7 mouse cellular contexts compared by ENCODE assay signal in the genomic region with DNA sequence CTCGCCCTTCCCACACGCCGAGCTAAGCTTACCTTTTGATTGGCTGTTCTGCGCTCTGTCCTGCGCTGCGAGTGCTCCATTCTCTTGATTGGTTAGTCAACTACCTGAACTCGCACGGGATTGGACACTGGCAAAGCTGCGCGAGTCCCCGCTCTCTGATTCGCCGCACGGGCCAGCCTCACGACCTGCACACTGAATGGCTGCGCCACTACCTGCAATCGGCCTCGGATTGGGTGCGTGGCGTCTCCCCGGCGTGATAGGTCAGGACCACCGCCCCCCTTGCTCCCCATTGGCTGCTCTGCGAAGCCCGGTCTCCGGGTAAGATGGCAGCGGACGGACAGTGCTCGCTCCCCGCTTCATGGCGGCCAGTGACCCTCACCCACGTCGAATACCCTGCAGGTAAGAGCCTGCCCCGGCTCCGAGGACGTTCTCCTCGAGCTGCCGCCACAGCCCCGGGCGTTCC. TPM values are rescaled to one million over a fixed set of nuclear protein-coding genes. Genes with fewer than 3 reads are reported as not detected.
DNase-seq lines count a peak whose midpoint lies in the region; ATAC-seq and TF ChIP-seq lines count a peak whose summit lies in the region.

A gene (plus strand): TSS at position 141 of the 463 bp plus-strand sequence.

- peak within 1 kb of the TSS; percentile 85 for H3K27ac ChIP-seq in embryonic facial prominence, embryonic 12.5 days
- H3K27ac ChIP-seq in kidney, adult 2 months (ENCODE audit: insufficient read depth, low read depth, low read length): peak within 1 kb of the TSS; percentile 41
- H3K27ac ChIP-seq in limb, embryonic 12.5 days: peak within 1 kb of the TSS; percentile 85
- peak within 1 kb of the TSS; percentile 93 for H3K27ac ChIP-seq in midbrain, embryonic 15.5 days
- H3K27ac ChIP-seq in spleen, adult 2 months (ENCODE audit: insufficient read depth, low read length): peak within 1 kb of the TSS; percentile 51; the same call in 1 of the 2 replicates

- peaks cover 12% of the 10 kb centered on the region for H3K36me3 ChIP-seq in embryonic facial prominence, embryonic 12.5 days
- no peaks in the 10 kb centered on the region; the same call in 1 of the 2 replicates for H3K36me3 ChIP-seq in kidney, adult 2 months (ENCODE audit: control insufficient read depth, insufficient read depth, low read length)
- H3K36me3 ChIP-seq in limb, embryonic 12.5 days: peaks cover 21% of the 10 kb centered on the region
- H3K36me3 ChIP-seq in midbrain, embryonic 15.5 days (replicated peaks): peaks cover 12% of the 10 kb centered on the region; the same call in 1 of the 2 replicates
- peaks cover 3% of the 10 kb centered on the region; the same call in 1 of the 2 replicates for H3K36me3 ChIP-seq in spleen, adult 2 months (ENCODE audit: control insufficient read depth, insufficient read depth, low read length)

- TF ChIP-seq POLR2A in kidney, adult 2 months (IDR thresholded peaks at IDR 0.05; ENCODE audit: low read depth, low read length): peak; percentile 50
- peak; percentile 56 for TF ChIP-seq POLR2A in spleen, adult 2 months (IDR thresholded peaks at IDR 0.05; ENCODE audit: low read depth, low read length)

- peak; percentile 97 for DNase-seq in adrenal gland, postnatal 25 days
- DNase-seq in heart, adult 18-20 months: peak; percentile 94 to 98
- DNase-seq in kidney, adult 2 months: peak; percentile 99
- DNase-seq in spleen, adult 2 months (ENCODE audit: low read depth in 1 of 2, low spot score in 2 of 2): peak; percentile 97

- peak; percentile 99 for ATAC-seq in embryonic facial prominence, embryonic 12.5 days (ENCODE audit: insufficient number of reproducible peaks, insufficient read depth, low FRiP score, low TSS enrichment)
- peak; percentile 100 for ATAC-seq in limb, embryonic 12.5 days (ENCODE audit: insufficient number of reproducible peaks, insufficient read depth, low FRiP score, low TSS enrichment, low read depth)
- peak; percentile 99 for ATAC-seq in midbrain, embryonic 15.5 days (replicated peaks)

- TF ChIP-seq CTCF in kidney, adult 2 months (conservative IDR thresholded peaks at IDR 0.05; ENCODE audit: insufficient read depth, insufficient read length, low read depth, low read length): no peak
- TF ChIP-seq CTCF in spleen, adult 2 months (IDR thresholded peaks at IDR 0.05; ENCODE audit: extremely low read depth, insufficient read depth, insufficient read length, insufficient replicate concordance): no peak

- no peaks in the 10 kb centered on the region for H3K27me3 ChIP-seq in embryonic facial prominence, embryonic 12.5 days
- no peaks in the 10 kb centered on the region for H3K27me3 ChIP-seq in kidney, adult 2 months (replicated peaks; ENCODE audit: control insufficient read depth, insufficient read depth, low read length)
- H3K27me3 ChIP-seq in limb, embryonic 12.5 days: no peaks in the 10 kb centered on the region
- H3K27me3 ChIP-seq in midbrain, embryonic 15.5 days (replicated peaks): no peaks in the 10 kb centered on the region
- no peaks in the 10 kb centered on the region for H3K27me3 ChIP-seq in spleen, adult 2 months (ENCODE audit: control insufficient read depth, insufficient read depth, low read length)

- peaks cover 14% of the 10 kb centered on the region for H3K4me1 ChIP-seq in embryonic facial prominence, embryonic 12.5 days
- no peaks in the 10 kb centered on the region; the same call in 1 of the 2 replicates for H3K4me1 ChIP-seq in kidney, adult 2 months (ENCODE audit: control insufficient read depth, insufficient read depth, low read length)
- H3K4me1 ChIP-seq in limb, embryonic 12.5 days (replicated peaks): peaks cover 19% of the 10 kb centered on the region
- peaks cover 24% of the 10 kb centered on the region for H3K4me1 ChIP-seq in midbrain, embryonic 15.5 days
- H3K4me1 ChIP-seq in spleen, adult 2 months (ENCODE audit: control insufficient read depth, insufficient read depth, insufficient read length): peaks cover 10% of the 10 kb centered on the region; the same call in 1 of the 2 replicates

- peak within 1 kb of the TSS; percentile 95 for H3K4me2 ChIP-seq in embryonic facial prominence, embryonic 12.5 days (replicated peaks)
- H3K4me2 ChIP-seq in limb, embryonic 12.5 days: peak within 1 kb of the TSS; percentile 97
- peak within 1 kb of the TSS; percentile 95 for H3K4me2 ChIP-seq in midbrain, embryonic 15.5 days

- H3K9me3 ChIP-seq in embryonic facial prominence, embryonic 12.5 days: no peaks in the 10 kb centered on the region
- no peaks in the 10 kb centered on the region for H3K9me3 ChIP-seq in limb, embryonic 12.5 days
- H3K9me3 ChIP-seq in midbrain, embryonic 15.5 days: no peaks in the 10 kb centered on the region

- H3K9ac ChIP-seq in embryonic facial prominence, embryonic 12.5 days: peak within 1 kb of the TSS; percentile 83
- H3K9ac ChIP-seq in limb, embryonic 12.5 days (replicated peaks): peak within 1 kb of the TSS; percentile 79
- peak within 1 kb of the TSS; percentile 77 for H3K9ac ChIP-seq in midbrain, embryonic 15.5 days

- WGBS in embryonic facial prominence, embryonic 12.5 days: under 1% methylated on average over 40 of the region's 40 CpGs
- WGBS in kidney, adult 2 months: 1% methylated on average over 40 of the region's 40 CpGs
- under 1% methylated on average over 40 of the region's 40 CpGs for WGBS in limb, embryonic 12.5 days
- under 1% methylated on average over 40 of the region's 40 CpGs for WGBS in midbrain, embryonic 15.5 days
- under 1% methylated on average over 39 of the region's 40 CpGs for WGBS in spleen, adult 2 months

- peak within 1 kb of the TSS; percentile 81 for H3K4me3 ChIP-seq in embryonic facial prominence, embryonic 12.5 days
- peak within 1 kb of the TSS; percentile 77 for H3K4me3 ChIP-seq in kidney, adult 2 months (ENCODE audit: insufficient read depth, low read depth, low read length)
- H3K4me3 ChIP-seq in limb, embryonic 12.5 days (replicated peaks): peak within 1 kb of the TSS; percentile 79
- peak within 1 kb of the TSS; percentile 78 for H3K4me3 ChIP-seq in midbrain, embryonic 15.5 days
- H3K4me3 ChIP-seq in spleen, adult 2 months (ENCODE audit: extremely low read depth, insufficient read depth, insufficient read length): peak within 1 kb of the TSS; percentile 75

RNA-seq across cellular contexts. Expression of the gene that starts here (rescaled TPM):
- total RNA-seq in adrenal gland, postnatal 25 days (2021): 22.3 and 28.5 TPM in 2 replicates
- 34.8 and 38.1 TPM in 2 replicates for polyA plus RNA-seq in embryonic facial prominence, embryonic 12.5 days (2016; fragmentation: Nextera tagmentation; extraction: Ambion mirVana)
- 1 to 10 TPM; 6.4 to 7.8 TPM for total RNA-seq in heart, adult 18-20 months (2021)
- polyA plus RNA-seq in kidney, adult 2 months (2012; rRNA removed): 30.6 and 36.4 TPM in 2 replicates
- polyA plus RNA-seq in limb, embryonic 12.5 days (2016; fragmentation: Nextera tagmentation; extraction: Ambion mirVana): 33.2 and 39.1 TPM in 2 replicates
- 66.8 and 69.9 TPM in 2 replicates for polyA plus RNA-seq in midbrain, embryonic 15.5 days (2015; fragmentation: Nextera tagmentation; extraction: Ambion mirVana)
- 31.9 and 48.2 TPM in 2 replicates for polyA plus RNA-seq in spleen, adult 2 months (2012; rRNA removed)

Comparison
In these comparisons a context has a peak if more than half of its experiments do, and no peak if none do; other contexts are left out.
1. Peak in every context shown above with its lines: DNase-seq, ATAC-seq, H3K4me3 ChIP-seq and H3K27ac ChIP-seq.
2. H3K27ac ChIP-seq: peak in every context shown above with its lines; median percentile 93 in midbrain, embryonic 15.5 days; 85 in embryonic facial prominence, embryonic 12.5 days; 85 in limb, embryonic 12.5 days; 51 in spleen, adult 2 months; 41 in kidney, adult 2 months.